Mouse (Mus musculus): ENCODE data around the gene Cblc. TPM values are rescaled to one million over a fixed set of nuclear protein-coding genes. Genes with fewer than 3 reads are reported as not detected.

The Cblc gene
- total and polyA plus RNA-seq, 2 experiments from 2014 or later, result 0.38 to 0.67 TPM

GRCm38 (mm10) chr7:19753587-19753986 lies 43.0 kb downstream of the Cblc start:
- Histone ChIP-seq H3K4me3 (ENCODE audit: low read depth, low read length) (no peak overlapping the region), H3K9ac (no peak overlapping the region), H3K9me3 (ENCODE audit: low read length) (no peaks in the 10 kb centered on the region), H3K27me3 (ENCODE audit: insufficient read depth, low read length) (no peaks in the 10 kb centered on the region), H3K4me1 (ENCODE audit: insufficient read depth) (peaks cover 5% of the 10 kb centered on the region; the same call in 1 of the 2 replicates), H3K36me3 (ENCODE audit: insufficient read depth) (no peaks in the 10 kb centered on the region), H3K27ac (ENCODE audit: low read depth, low read length) (no peak overlapping the region), H3K4me2 (ENCODE audit: low read depth) (no peak overlapping the region)
- DNase-seq, result no peak
- no peak for TF ChIP-seq CTCF (IDR thresholded peaks at IDR 0.05; ENCODE audit: low read depth)
- WGBS, result 81% methylated on average over 7 of the region's 7 CpGs
- no peak for ATAC-seq

- WGBS, result 70% methylated on average over 8 of the region's 8 CpGs
- H3K27me3 ChIP-seq (ENCODE audit: insufficient read depth, low read length), result no peaks in the 10 kb centered on the region
- peak; percentile 36; the same call in 1 of the 2 replicates for TF ChIP-seq CTCF (IDR thresholded peaks at IDR 0.05; ENCODE audit: low read depth)
Measured at GRCm38 (mm10) chr7:19752652-19753051, 44.0 kb downstream of the Cblc start.

GRCm38 (mm10) chr7:19751070-19751383 lies 45.6 kb downstream of the Cblc start:
- WGBS, result 57% methylated on average over 4 of the region's 4 CpGs
- DNase-seq, result no peak
- Histone ChIP-seq H3K27me3 (ENCODE audit: insufficient read depth, low read length) (no peaks in the 10 kb centered on the region), H3K36me3 (ENCODE audit: insufficient read depth) (no peaks in the 10 kb centered on the region), H3K27ac (ENCODE audit: low read depth, low read length) (no peak overlapping the region), H3K9me3 (ENCODE audit: low read length) (no peaks in the 10 kb centered on the region), H3K9ac (no peak overlapping the region; the same call in 1 of the 2 replicates), H3K4me2 (ENCODE audit: low read depth) (no peak overlapping the region), H3K4me3 (ENCODE audit: low read depth, low read length) (no peak overlapping the region), H3K4me1 (ENCODE audit: insufficient read depth) (peaks cover 21% of the 10 kb centered on the region)
- ATAC-seq, result no peak
- TF ChIP-seq CTCF (IDR thresholded peaks at IDR 0.05; ENCODE audit: low read depth), result no peak

More at GRCm38 (mm10) chr7:19752652-19753051, 44.0 kb downstream of the Cblc start:
- no peak overlapping the region for H3K9ac ChIP-seq
- no peak overlapping the region for H3K4me2 ChIP-seq (ENCODE audit: low read depth)
- H3K27ac ChIP-seq (ENCODE audit: low read depth, low read length), result no peak overlapping the region
- no peaks in the 10 kb centered on the region for H3K36me3 ChIP-seq (ENCODE audit: insufficient read depth)
- ATAC-seq (no peak), DNase-seq (no peak)
- H3K4me1 ChIP-seq (ENCODE audit: insufficient read depth), result peaks cover 14% of the 10 kb centered on the region
- H3K4me3 ChIP-seq (ENCODE audit: low read depth, low read length), result no peak overlapping the region
- H3K9me3 ChIP-seq (ENCODE audit: low read length), result no peaks in the 10 kb centered on the region

GRCm38 (mm10) chr7:19750217-19751069 lies 46.2 kb downstream of the Cblc start, which contains the start of gene Nectin2:
Gene Nectin2 (minus strand): TSS chr7:19750483.
- peak; percentile 88 for DNase-seq
- peak within 1 kb of the TSS; percentile 74 for H3K27ac ChIP-seq (ENCODE audit: low read depth, low read length)
- H3K9me3 ChIP-seq (ENCODE audit: low read length), result no peaks in the 10 kb centered on the region
- H3K4me2 ChIP-seq (ENCODE audit: low read depth), result peak within 1 kb of the TSS; percentile 85
- peak within 1 kb of the TSS; percentile 75 for H3K4me3 ChIP-seq (ENCODE audit: low read depth, low read length)
- 16% methylated on average over 19 of the region's 19 CpGs for WGBS
- peaks cover 21% of the 10 kb centered on the region for H3K4me1 ChIP-seq (ENCODE audit: insufficient read depth)
- peak within 1 kb of the TSS; percentile 86 for H3K9ac ChIP-seq
- peak; percentile 73 for ATAC-seq
- TF ChIP-seq CTCF (IDR thresholded peaks at IDR 0.05; ENCODE audit: low read depth), result peak; percentile 84
- H3K36me3 ChIP-seq (ENCODE audit: insufficient read depth), result no peaks in the 10 kb centered on the region
- no peaks in the 10 kb centered on the region for H3K27me3 ChIP-seq (ENCODE audit: insufficient read depth, low read length)

- Histone ChIP-seq H3K27me3 (ENCODE audit: insufficient read depth, low read length) (no peaks in the 10 kb centered on the region), H3K9me3 (ENCODE audit: low read length) (no peaks in the 10 kb centered on the region), H3K4me1 (ENCODE audit: insufficient read depth) (peaks cover 21% of the 10 kb centered on the region), H3K36me3 (ENCODE audit: insufficient read depth) (no peaks in the 10 kb centered on the region), H3K27ac (ENCODE audit: low read depth, low read length) (peak overlapping the region; percentile 74), H3K4me3 (ENCODE audit: low read depth, low read length) (peak overlapping the region; percentile 75), H3K4me2 (ENCODE audit: low read depth) (peak overlapping the region; percentile 85), H3K9ac (peak overlapping the region; percentile 86)
- ATAC-seq (peak; percentile 91), DNase-seq (peak; percentile 97)
- WGBS, result under 1% methylated on average over 45 of the region's 46 CpGs
- TF ChIP-seq CTCF (IDR thresholded peaks at IDR 0.05; ENCODE audit: low read depth), result peak; percentile 93
Measured at GRCm38 (mm10) chr7:19749389-19750216, 47.0 kb downstream of the Cblc start.

- ATAC-seq (peak; percentile 6), DNase-seq (peak; percentile 11)
- peak overlapping the region; percentile 85 for H3K4me2 ChIP-seq (ENCODE audit: low read depth)
- peak overlapping the region; percentile 75 for H3K4me3 ChIP-seq (ENCODE audit: low read depth, low read length)
- H3K27me3 ChIP-seq (ENCODE audit: insufficient read depth, low read length), result no peaks in the 10 kb centered on the region
- peak overlapping the region; percentile 86 for H3K9ac ChIP-seq
- 1% methylated on average over 32 of the region's 32 CpGs for WGBS
- peaks cover 21% of the 10 kb centered on the region for H3K4me1 ChIP-seq (ENCODE audit: insufficient read depth)
- H3K9me3 ChIP-seq (ENCODE audit: low read length), result no peaks in the 10 kb centered on the region
- no peak for TF ChIP-seq CTCF (IDR thresholded peaks at IDR 0.05; ENCODE audit: low read depth)
- H3K27ac ChIP-seq (ENCODE audit: low read depth, low read length), result peak overlapping the region; percentile 72
- peaks cover 5% of the 10 kb centered on the region for H3K36me3 ChIP-seq (ENCODE audit: insufficient read depth)
Measured at GRCm38 (mm10) chr7:19748219-19749195, 48.1 kb downstream of the Cblc start.
